Mouse (Mus musculus): Measurements from ENCODE around the gene Nek11. TPM values are rescaled to one million over a fixed set of nuclear protein-coding genes. Genes with fewer than 3 reads are reported as not detected.
A peak's percentile ranks its signal among the peaks of the same experiment; 100 is the strongest.
"Not testable (repeated sequence)": the region's sequence is repeated elsewhere in the genome, so short reads cannot be mapped to it uniquely, and the experiment has no call there.

Nek11 gene
- total RNA-seq, 4 experiments from 2014 or later, result 1.7 to 2.3 (median 1.9) TPM

GRCm38 (mm10) chr9:105139204-105139603 lies 256.1 kb downstream of the Nek11 start:
- no peak for DNase-seq (ENCODE audit: low spot score in 2 of 2)

- DNase-seq (ENCODE audit: low spot score in 2 of 2), result no peak
These were observed 258.9 kb downstream of the Nek11 start for GRCm38 (mm10) chr9:105136404-105136803.

GRCm38 (mm10) chr9:105134536-105134935 lies 260.8 kb downstream of the Nek11 start:
- DNase-seq (ENCODE audit: low spot score in 2 of 2), result no peak

GRCm38 (mm10) chr9:105132002-105132367 lies 263.3 kb downstream of the Nek11 start:
- DNase-seq (ENCODE audit: low spot score in 2 of 2), result no peak

- DNase-seq (ENCODE audit: low spot score in 2 of 2), result peak; percentile 90
These were observed 263.9 kb downstream of the Nek11 start, which contains the start of gene Nudt16 for GRCm38 (mm10) chr9:105131253-105132001. Gene Nudt16, minus strand, starts transcription at chr9:105131824.

GRCm38 (mm10) chr9:105130331-105130730 lies 265.0 kb downstream of the Nek11 start:
- no peak for DNase-seq (ENCODE audit: low spot score in 2 of 2)

GRCm38 (mm10) chr9:105125206-105125605 lies 270.1 kb downstream of the Nek11 start:
- DNase-seq (ENCODE audit: low spot score in 2 of 2), result not testable (repeated sequence)

Other genes starting within 250 kb of the Nek11 start
- gene Aste1, start 132 bp downstream of the Nek11 start, total RNA-seq (2022), result 10 to 100 TPM; 10.2 to 13.8 (median 12.3) TPM
- gene Atp2c1, start 131.8 kb upstream of the Nek11 start, total RNA-seq (2022), result 100 to 1,000 TPM; 215 to 254 (median 238) TPM
- gene Pik3r4, start 247.5 kb upstream of the Nek11 start, total RNA-seq (2022), result 10 to 100 TPM; 39.5 to 51.0 (median 45.9) TPM